Mouse (Mus musculus) NIH3T3 (cell line): ENCODE data around the gene Abhd16a.
A peak's percentile ranks its signal among the peaks of the same experiment; 100 is the strongest.

Experiments
- DNase-seq: peaks from one replicate; pipeline ENCODE4 v3.0.0-alpha.2; 2012; ENCODE audit warnings: low read depth

Abhd16a gene

GRCm38 (mm10) chr17:35088825-35089644 is at the start of gene Abhd16a:
Gene Abhd16a, plus strand, starts transcription at chr17:35089263.
- peak; percentile 97 for DNase-seq

- peak; percentile 55 for DNase-seq
Observed at GRCm38 (mm10) chr17:35043794-35044193, 45.3 kb upstream of the Abhd16a start.

GRCm38 (mm10) chr17:35044904-35045806 is 43.9 kb upstream of the Abhd16a start:
- no peak for DNase-seq

GRCm38 (mm10) chr17:35045807-35046680 is 43.0 kb upstream of the Abhd16a start:
- no peak for DNase-seq

- peak; percentile 99 for DNase-seq
Observed at GRCm38 (mm10) chr17:35046681-35047455, 42.2 kb upstream of the Abhd16a start, which contains the start of gene Msh5. Gene Msh5, minus strand, starts transcription at chr17:35046745.

GRCm38 (mm10) chr17:35047688-35048087 is 41.4 kb upstream of the Abhd16a start:
- no peak for DNase-seq

GRCm38 (mm10) chr17:35048149-35048931 is 40.7 kb upstream of the Abhd16a start:
- peak; percentile 53 for DNase-seq

- no peak for DNase-seq
Observed at GRCm38 (mm10) chr17:35048932-35049440, 40.1 kb upstream of the Abhd16a start.

- DNase-seq: peak; percentile 90
Observed at GRCm38 (mm10) chr17:35049561-35050016, 39.5 kb upstream of the Abhd16a start, which contains the start of gene Clic1. Gene Clic1, plus strand, starts transcription at chr17:35049966.

- peak; percentile 88 for DNase-seq
Observed at GRCm38 (mm10) chr17:35050126-35050750, 38.8 kb upstream of the Abhd16a start.

GRCm38 (mm10) chr17:35051156-35052086 is 37.6 kb upstream of the Abhd16a start:
- peak; percentile 90 for DNase-seq

GRCm38 (mm10) chr17:35052271-35052798 is 36.7 kb upstream of the Abhd16a start:
- no peak for DNase-seq

GRCm38 (mm10) chr17:35055691-35056495 is 33.2 kb upstream of the Abhd16a start:
- DNase-seq: no peak

- no peak for DNase-seq
Observed at GRCm38 (mm10) chr17:35057090-35057489, 32.0 kb upstream of the Abhd16a start.

GRCm38 (mm10) chr17:35058316-35058715 is 30.7 kb upstream of the Abhd16a start:
- no peak for DNase-seq

GRCm38 (mm10) chr17:35058911-35059892 is 29.9 kb upstream of the Abhd16a start, which contains the start of gene Ddah2:
Gene Ddah2, plus strand, starts transcription at chr17:35059035.
- peak; percentile 96 for DNase-seq
